Mouse (Mus musculus) adrenal gland, adult 18-20 months (tissue): ENCODE measurements around the gene Agpat2. TPM values are rescaled to one million over a fixed set of nuclear protein-coding genes. Genes with fewer than 3 reads are reported as not detected.

Experiments
- DNase-seq, 2 experiments: peaks; one replicate each; pipeline ENCODE4 v3.0.0; 2021 to 2022; ENCODE audit warnings: low spot score in 2 of 2
- microRNA-seq, 2 experiments: library from miRNA; unstranded; fragments of <30 nt; microRNA quantifications; one replicate each; pipeline ENCODE4 v1.2.0; 2021; ENCODE audit warnings: borderline number of aligned reads in 2 of 2
- total RNA-seq, 2 experiments: library from RNA; stranded (reverse); gene quantifications; 1 replicate in 1 of 2; 2 replicates in 1 of 2; pipeline ENCODE4 v1.2.3; 2021

Agpat2 gene
- total RNA-seq, 2 experiments from 2014 or later: 431 to 896 TPM

DNA sequence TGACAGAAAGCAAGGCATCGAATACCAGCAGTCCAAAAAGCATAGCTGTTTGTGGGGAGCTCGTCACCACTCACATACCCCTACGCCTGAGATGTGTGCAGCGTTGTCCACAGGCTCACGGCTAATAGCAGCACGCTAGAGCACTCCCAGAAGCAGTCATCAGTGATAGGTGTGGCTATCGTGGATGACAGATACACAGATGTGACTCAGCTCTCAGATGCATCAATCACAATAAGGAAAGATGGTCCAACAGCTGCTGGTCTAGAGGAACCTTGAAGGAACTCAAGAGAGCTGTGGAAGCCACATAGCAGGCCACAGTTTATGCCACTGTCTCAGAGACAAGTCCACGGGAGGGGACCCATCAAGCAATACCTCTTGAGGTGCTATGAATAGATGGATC, 60.4 kb downstream of the Agpat2 start:
- DNase-seq: no peak

DNA sequence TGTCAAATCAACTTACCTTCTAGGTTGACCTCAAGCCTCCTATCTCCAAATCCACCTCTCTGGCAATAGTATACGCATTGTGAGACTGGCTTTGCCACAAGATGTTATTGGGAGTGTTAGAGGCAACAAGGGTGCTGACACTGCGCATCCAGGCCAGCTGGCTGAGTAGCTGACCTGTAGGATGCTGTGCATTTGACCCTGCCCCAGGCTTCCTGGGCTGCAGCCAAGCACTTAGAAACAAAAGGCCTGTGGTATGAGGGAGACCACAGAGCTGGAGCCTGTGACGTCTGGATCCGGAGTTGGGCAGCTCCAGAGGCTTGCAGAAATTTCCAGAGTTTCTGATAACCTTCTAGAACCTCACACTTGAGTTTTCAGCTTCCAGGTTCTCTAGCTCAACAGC, 61.1 kb downstream of the Agpat2 start:
- no peak for DNase-seq

Small RNA genes within 50 kb of the gene (microRNA-seq; reads per million reads assigned to microRNA genes)
- 0.95 to 6.7 reads per million in 2 experiments for gene Mir126a
- 0 reads per million in 2 experiments for gene Mir126b

Other genes starting within 250 kb of the Agpat2 start
- gene Card9, start 243.5 kb downstream of the Agpat2 start, total RNA-seq: 1 to 10 TPM; 1.9 to 2.0 TPM
- gene Snapc4, start 223.8 kb downstream of the Agpat2 start, total RNA-seq: 10 to 100 TPM; 31.0 to 36.5 TPM
- gene Entr1, start 215.1 kb downstream of the Agpat2 start, total RNA-seq: 100 to 1,000 TPM; 114 to 119 TPM
- 100 to 1,000 TPM; 139 to 150 TPM for gene Pmpca, start 215.1 kb downstream of the Agpat2 start, total RNA-seq
- gene Inpp5e, start 195.2 kb downstream of the Agpat2 start, total RNA-seq: 10 to 100 TPM; 13.9 to 16.1 TPM
- gene Sec16a, start 159.2 kb downstream of the Agpat2 start, total RNA-seq: 10 to 100 TPM; 52.2 to 69.1 TPM
- gene Notch1, start 87.8 kb downstream of the Agpat2 start, total RNA-seq: 10 to 100 TPM; 21.5 to 22.0 TPM
- 100 to 1,000 TPM in 1 of 2 experiments, 10 to 100 TPM in 1; 97.9 to 102 TPM for gene Egfl7, start 24.4 kb downstream of the Agpat2 start, total RNA-seq
- gene Gm20532, start 17.8 kb downstream of the Agpat2 start, total RNA-seq: not detected
- gene Fam69b, start 24.0 kb upstream of the Agpat2 start, total RNA-seq: 10 to 100 TPM in 1 of 2 experiments, 1 to 10 TPM in 1; 8.6 to 13.9 TPM
- not detected for gene Lcn4, start 66.9 kb upstream of the Agpat2 start, total RNA-seq